Mouse (Mus musculus) midbrain, postnatal 0 days (tissue): Measurements from ENCODE around the gene Gabbr2. TPM values are rescaled to one million over a fixed set of nuclear protein-coding genes. Genes with fewer than 3 reads are reported as not detected.

Experiments
- ATAC-seq: fragments of 200-750 bp; cut with Nextera tagmentation; 2 replicates; pipeline ENCODE4 v1.8.0; 2017; ENCODE audit warnings: moderate number of reproducible peaks, mild to moderate bottlenecking, moderate TSS enrichment, moderate library complexity; ENCODE audit not compliant: low FRiP score
- DNase-seq: peaks from one replicate; pipeline ENCODE4 v3.0.0-alpha.2; 2015; ENCODE audit warnings: low spot score
- H3K27ac ChIP-seq: fragments of 300-500 bp; sonication (generic); 2 replicates; pipeline ENCODE4 v1.5.1; 2014; ENCODE audit warnings: low read depth, mild to moderate bottlenecking, low read length, mixed read lengths
- H3K27me3 ChIP-seq: fragments of 300-500 bp; sonication (generic); 2 replicates; pipeline ENCODE4 v1.6.1; 2014; ENCODE audit warnings: low read length, control low read depth, mixed read lengths; ENCODE audit not compliant: insufficient read depth
- H3K36me3 ChIP-seq: fragments of 300-500 bp; sonication (generic); 2 replicates; pipeline ENCODE4 v1.6.1; 2014; ENCODE audit warnings: low read length, control low read depth, mixed read lengths; ENCODE audit not compliant: insufficient read depth
- H3K4me1 ChIP-seq: fragments of 300-500 bp; sonication (generic); 2 replicates; pipeline ENCODE4 v1.6.1; 2014; ENCODE audit warnings: mild to moderate bottlenecking, control low read depth, antibody characterized with exemption, low read length, mixed read lengths; ENCODE audit not compliant: insufficient read depth
- H3K4me2 ChIP-seq: fragments of 300-500 bp; sonication (generic); 2 replicates; pipeline ENCODE4 v1.6.1; 2014; ENCODE audit warnings: low read depth, mild to moderate bottlenecking, low read length, mixed read lengths; ENCODE audit not compliant: poor library complexity, severe bottlenecking
- H3K4me3 ChIP-seq: fragments of 300-500 bp; sonication (generic); 2 replicates; pipeline ENCODE4 v1.5.1; 2014; ENCODE audit warnings: low read depth, mild to moderate bottlenecking, low read length, moderate library complexity
- H3K9ac ChIP-seq: fragments of 300-500 bp; sonication (generic); replicated peaks from 2 replicates; pipeline ENCODE4 v1.6.1; 2014; ENCODE audit warnings: mild to moderate bottlenecking, low read length, moderate library complexity, mixed read lengths; ENCODE audit not compliant: poor library complexity, severe bottlenecking
- H3K9me3 ChIP-seq: fragments of 300-500 bp; sonication (generic); 2 replicates; pipeline ENCODE4 v1.6.1; 2016; ENCODE audit warnings: low read length, control low read depth
- CTCF ChIP-seq: IDR thresholded peaks from 2 replicates; pipeline ENCODE4 v1.5.1; 2016; ENCODE audit warnings: antibody characterized with exemption, mild to moderate bottlenecking
- WGBS: fragments of 180-500 bp; shearing (Covaris S2); extraction: QIAGEN DNeasy Blood & Tissue Kit; methylation state at CpG from one replicate; pipeline ENCODE4 v1.1.7; 2014; 5-methylcytosine and 5-hydroxymethylcytosine counted together
- polyA plus RNA-seq: library from polyadenylated mRNA; unstranded; fragments of >200 nt; fragmentation: Nextera tagmentation; extraction: Ambion mirVana; gene quantifications from 2 replicates; pipeline ENCODE4 v1.2.1, GENCODE M21; 2015
- total RNA-seq: library from RNA; depleted of rRNA; stranded (reverse); fragments of >200 nt; gene quantifications from 2 replicates; pipeline ENCODE4 v1.2.3, GENCODE M21; 2014

Gene Gabbr2
- total and polyA plus RNA-seq, 2 experiments from 2014 or later, result 20.5 to 123 TPM

DNA sequence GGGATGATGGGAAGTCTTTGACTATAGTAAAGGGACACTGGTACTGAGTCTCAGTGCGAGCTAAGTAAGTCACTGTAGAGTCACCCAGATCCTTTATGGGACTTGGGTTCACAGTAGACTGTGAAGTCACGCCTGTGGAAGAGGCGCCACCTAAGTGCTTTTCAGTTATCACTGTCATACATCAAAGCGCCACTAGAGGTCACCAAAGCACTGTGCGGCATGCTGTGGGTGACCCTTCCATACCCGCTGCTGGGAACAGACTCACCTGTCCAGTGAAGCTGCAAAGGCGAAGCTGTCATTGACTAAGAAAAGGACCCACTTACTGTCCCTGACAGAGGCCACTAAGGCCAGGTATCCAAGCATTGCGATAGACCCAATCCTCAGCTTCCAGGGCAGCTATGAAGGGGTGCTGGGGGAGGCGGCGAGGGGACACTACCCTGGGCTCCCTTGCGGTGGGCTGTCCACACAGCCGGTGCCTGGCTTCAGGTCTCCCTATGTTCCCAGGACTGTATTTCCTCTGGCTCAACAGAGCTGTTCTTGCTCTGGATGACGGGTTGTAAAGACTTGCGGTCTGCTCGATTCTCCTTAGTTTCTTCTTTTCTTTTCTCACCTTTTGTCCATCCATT lies 302.2 kb downstream of the Gabbr2 start:
- peak; percentile 85 for DNase-seq
- no peaks in the 10 kb centered on the region for H3K27me3 ChIP-seq
- no peak overlapping the region for H3K9ac ChIP-seq
- no peak overlapping the region for H3K27ac ChIP-seq
- WGBS, result 44% methylated on average over 15 of the region's 15 CpGs
- peak; percentile 99 for TF ChIP-seq CTCF
- no peaks in the 10 kb centered on the region for H3K36me3 ChIP-seq
- ATAC-seq, result peak; percentile 44; the same call in 1 of the 2 replicates
- no peak overlapping the region for H3K4me3 ChIP-seq
- no peak overlapping the region for H3K4me2 ChIP-seq
- H3K4me1 ChIP-seq, result no peaks in the 10 kb centered on the region
- no peaks in the 10 kb centered on the region for H3K9me3 ChIP-seq

DNA sequence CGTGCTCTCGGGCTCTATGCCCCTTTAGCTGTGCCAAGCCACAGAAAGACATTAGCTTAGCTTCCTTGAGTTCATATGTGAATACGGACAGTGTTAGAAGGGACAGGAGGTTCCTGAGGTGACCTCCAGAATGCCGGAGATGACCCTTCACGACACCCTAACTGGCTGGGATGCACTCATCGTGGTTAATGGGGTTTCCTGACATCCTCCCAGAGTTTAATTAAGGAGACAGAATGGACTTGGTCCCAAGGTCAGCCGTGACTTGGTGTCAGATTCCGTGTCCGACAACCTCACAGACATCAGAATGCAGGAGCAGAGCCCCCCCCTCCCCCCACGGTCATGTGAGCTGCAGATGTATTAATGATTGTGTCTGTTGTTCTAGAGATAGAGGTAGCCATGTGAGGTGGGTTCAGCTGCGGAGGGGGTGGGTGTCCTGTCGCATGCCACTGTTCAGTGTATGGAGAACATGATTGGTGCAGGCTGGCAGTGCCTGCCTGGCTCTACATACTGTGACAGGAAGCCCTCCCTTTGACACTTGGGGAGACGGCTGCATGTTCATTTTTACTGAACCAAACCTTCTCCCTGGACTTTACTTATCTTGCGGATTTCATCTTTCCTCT lies 303.4 kb downstream of the Gabbr2 start:
- Histone ChIP-seq H3K4me3 (no peak overlapping the region), H3K4me1 (no peaks in the 10 kb centered on the region), H3K36me3 (no peaks in the 10 kb centered on the region; the same call in 1 of the 2 replicates), H3K27ac (no peak overlapping the region), H3K4me2 (no peak overlapping the region), H3K9me3 (no peaks in the 10 kb centered on the region), H3K9ac (no peak overlapping the region), H3K27me3 (no peaks in the 10 kb centered on the region)
- ATAC-seq (no peak), DNase-seq (no peak)
- no peak for TF ChIP-seq CTCF
- WGBS, result 83% methylated on average over 14 of the region's 14 CpGs

DNA sequence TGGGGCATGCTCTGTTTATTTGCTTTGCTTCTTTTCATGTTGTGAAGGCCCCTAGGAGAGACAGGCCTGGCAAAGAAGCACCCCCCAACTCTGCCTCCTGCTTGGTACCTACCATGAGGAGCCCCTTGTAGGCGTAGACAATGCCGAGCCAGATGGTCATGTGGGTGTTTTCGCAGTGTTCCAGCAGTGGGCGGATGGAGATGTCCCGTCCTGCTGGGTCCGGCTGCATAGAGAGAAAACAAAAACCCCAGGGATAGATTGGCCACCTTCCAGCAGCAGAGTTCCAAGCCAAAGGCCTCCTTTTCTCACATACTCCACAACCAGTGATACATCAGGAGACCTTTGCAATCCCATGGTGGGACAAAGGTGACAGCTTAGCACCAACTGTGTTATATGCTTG lies 307.5 kb downstream of the Gabbr2 start:
- Histone ChIP-seq H3K9ac (no peak overlapping the region), H3K27me3 (no peaks in the 10 kb centered on the region), H3K9me3 (no peaks in the 10 kb centered on the region), H3K4me2 (no peak overlapping the region), H3K4me1 (no peaks in the 10 kb centered on the region), H3K36me3 (peaks cover 10% of the 10 kb centered on the region), H3K4me3 (no peak overlapping the region), H3K27ac (no peak overlapping the region)
- TF ChIP-seq CTCF, result no peak
- ATAC-seq (peak; percentile 61; the same call in 1 of the 2 replicates), DNase-seq (peak; percentile 58)
- WGBS, result 53% methylated on average over 6 of the region's 6 CpGs

DNA sequence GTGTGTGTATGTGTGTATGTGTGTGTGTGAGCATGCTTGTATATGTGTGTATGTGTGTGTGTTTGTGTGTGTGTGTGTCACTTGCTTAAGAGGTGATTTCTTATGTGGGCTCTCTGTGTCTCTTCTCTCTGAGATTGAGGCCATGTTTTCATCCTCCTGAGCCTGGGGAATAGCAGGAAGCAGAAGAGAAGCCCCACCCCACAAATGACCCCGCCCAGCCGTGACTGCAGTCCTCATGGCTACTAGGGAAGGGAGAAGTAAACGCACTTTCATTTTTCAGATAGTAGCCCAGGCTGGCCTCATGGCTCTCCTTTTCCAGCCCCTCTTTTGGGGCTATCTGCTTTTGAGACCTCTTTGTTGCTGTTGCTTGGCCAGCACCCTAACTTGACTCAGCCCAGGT lies 315.0 kb downstream of the Gabbr2 start:
- no peak overlapping the region for H3K4me3 ChIP-seq

DNA sequence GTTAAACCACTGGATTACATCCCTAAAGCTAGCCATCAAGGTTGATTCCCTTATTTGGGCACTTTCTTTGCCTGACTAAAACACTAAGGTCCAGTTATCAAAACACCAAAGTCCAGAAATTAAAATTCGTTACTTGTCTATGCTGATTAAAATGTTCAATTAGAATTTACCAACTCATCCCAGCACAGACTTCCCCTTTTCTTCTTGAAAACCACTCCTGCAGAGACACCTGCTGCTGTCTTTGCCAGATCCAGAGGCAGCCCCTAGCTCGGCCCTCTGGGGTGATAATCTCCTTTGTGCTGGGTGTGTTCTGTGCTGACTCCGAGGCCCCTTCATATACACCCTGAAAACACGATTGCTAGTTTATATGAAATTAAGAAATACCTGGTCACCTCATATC lies 315.7 kb downstream of the Gabbr2 start:
- WGBS, result 33% methylated on average over 4 of the region's 4 CpGs
- ATAC-seq, result no peak
- no peaks in the 10 kb centered on the region for H3K9me3 ChIP-seq
- no peaks in the 10 kb centered on the region for H3K27me3 ChIP-seq
- no peaks in the 10 kb centered on the region for H3K4me1 ChIP-seq
- H3K9ac ChIP-seq, result no peak overlapping the region
- H3K4me2 ChIP-seq, result no peak overlapping the region
- no peak for DNase-seq
- TF ChIP-seq CTCF, result no peak
- H3K27ac ChIP-seq, result no peak overlapping the region
- peaks cover 32% of the 10 kb centered on the region for H3K36me3 ChIP-seq
- H3K4me3 ChIP-seq, result no peak overlapping the region

More for the DNA sequence above, 315.0 kb downstream of the Gabbr2 start:
- ATAC-seq, result no peak
- no peak overlapping the region for H3K9ac ChIP-seq
- H3K27me3 ChIP-seq, result no peaks in the 10 kb centered on the region
- no peak for TF ChIP-seq CTCF
- H3K4me1 ChIP-seq, result no peaks in the 10 kb centered on the region
- no peak overlapping the region for H3K27ac ChIP-seq
- DNase-seq, result no peak
- peaks cover 36% of the 10 kb centered on the region for H3K36me3 ChIP-seq
- H3K9me3 ChIP-seq, result no peaks in the 10 kb centered on the region
- H3K4me2 ChIP-seq, result no peak overlapping the region
- 65% methylated on average over 3 of the region's 3 CpGs for WGBS

DNA sequence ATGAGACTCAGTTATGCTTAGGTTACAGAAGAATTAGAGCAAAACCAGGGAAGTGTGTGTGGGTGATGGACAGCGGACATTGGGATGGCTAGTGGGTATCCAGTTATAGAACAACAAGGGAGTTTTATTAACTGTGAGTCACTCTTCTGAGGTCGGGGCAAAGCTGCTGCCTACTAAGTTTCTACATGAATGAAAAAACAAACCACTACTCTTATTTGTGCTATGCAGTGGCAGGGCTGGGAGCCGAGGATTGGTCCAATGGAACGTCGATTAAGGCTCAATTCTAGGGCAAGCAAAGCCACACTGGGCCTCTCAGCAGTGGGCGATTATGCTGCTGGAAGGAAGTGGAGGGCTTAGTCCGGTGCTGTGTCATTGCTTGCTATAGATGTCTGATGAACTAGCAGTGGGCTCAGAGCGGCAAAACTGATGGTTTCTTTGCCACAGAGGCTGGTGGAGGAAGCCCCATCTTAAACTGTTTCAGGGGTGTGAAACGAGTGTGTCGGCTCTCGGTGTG lies 316.3 kb downstream of the Gabbr2 start:
- Histone ChIP-seq H3K36me3 (peaks cover 29% of the 10 kb centered on the region), H3K9me3 (no peaks in the 10 kb centered on the region), H3K27me3 (no peaks in the 10 kb centered on the region), H3K9ac (no peak overlapping the region), H3K4me2 (no peak overlapping the region), H3K4me3 (no peak overlapping the region), H3K27ac (no peak overlapping the region), H3K4me1 (no peaks in the 10 kb centered on the region)
- no peak for TF ChIP-seq CTCF
- DNase-seq (no peak), ATAC-seq (no peak)
- WGBS, result 68% methylated on average over 11 of the region's 11 CpGs
